Mouse (Mus musculus) limb, embryonic 14.5 days (tissue): ENCODE data around the gene Usp54. TPM values are rescaled to one million over a fixed set of nuclear protein-coding genes. Genes with fewer than 3 reads are reported as not detected.
A peak's percentile ranks its signal among the peaks of the same experiment; 100 is the strongest.

Experiments used
- ATAC-seq: fragments of 200-750 bp; cut with Nextera tagmentation; 2 replicates; pipeline ENCODE4 v1.8.0; 2017; ENCODE audit warnings: low read depth, moderate number of reproducible peaks, moderate TSS enrichment; ENCODE audit not compliant: low FRiP score
- DNase-seq: peaks from one replicate; pipeline ENCODE4 v3.0.0-alpha.2; 2015; ENCODE audit warnings: low spot score
- H3K27ac ChIP-seq: fragments of 300-500 bp; sonication (generic); replicated peaks from 2 replicates; pipeline ENCODE4 v1.5.1; 2014; ENCODE audit warnings: low read depth, mild to moderate bottlenecking, low read length, moderate library complexity, mixed read lengths
- H3K27me3 ChIP-seq: fragments of 300-500 bp; sonication (generic); 2 replicates; pipeline ENCODE4 v1.6.1; 2014; ENCODE audit warnings: low read length, mixed read lengths; ENCODE audit not compliant: control insufficient read depth, insufficient read depth
- H3K36me3 ChIP-seq: fragments of 300-500 bp; sonication (generic); 2 replicates; pipeline ENCODE4 v1.6.1; 2014; ENCODE audit warnings: mild to moderate bottlenecking, low read length, moderate library complexity, mixed read lengths; ENCODE audit not compliant: control insufficient read depth, insufficient read depth
- H3K4me1 ChIP-seq: fragments of 300-500 bp; sonication (generic); 2 replicates; pipeline ENCODE4 v1.6.1; 2014; ENCODE audit warnings: antibody characterized with exemption, low read length, mixed read lengths; ENCODE audit not compliant: control insufficient read depth, insufficient read depth
- H3K4me2 ChIP-seq: fragments of 300-500 bp; sonication (generic); replicated peaks from 2 replicates; pipeline ENCODE4 v1.6.1; 2014; ENCODE audit warnings: low read depth, mild to moderate bottlenecking, low read length, moderate library complexity; ENCODE audit not compliant: severe bottlenecking
- H3K4me3 ChIP-seq: fragments of 300-500 bp; sonication (generic); replicated peaks from 2 replicates; pipeline ENCODE4 v1.5.1; 2014; ENCODE audit warnings: low read length
- H3K9ac ChIP-seq: fragments of 300-500 bp; sonication (generic); 2 replicates; pipeline ENCODE4 v1.6.1; 2014; ENCODE audit warnings: mild to moderate bottlenecking, low read depth, low read length, moderate library complexity; ENCODE audit not compliant: severe bottlenecking
- H3K9me3 ChIP-seq: fragments of 300-500 bp; sonication (generic); 2 replicates; pipeline ENCODE4 v1.6.1; 2016; ENCODE audit warnings: low read length; ENCODE audit not compliant: control insufficient read depth
- POLR2A ChIP-seq: fragments of 200-500 bp; IDR thresholded peaks from 2 replicates; pipeline ENCODE4 v1.8.0; 2012; ENCODE audit warnings: inconsistent platforms, mild to moderate bottlenecking, moderate library complexity, borderline replicate concordance; ENCODE audit not compliant: insufficient read depth, insufficient read length; ENCODE audit errors: extremely low read depth
- WGBS: fragments of 180-500 bp; shearing (Covaris S2); extraction: QIAGEN DNeasy Blood & Tissue Kit; methylation state at CpG from one replicate; pipeline ENCODE4 v1.1.7; 2014; 5-methylcytosine and 5-hydroxymethylcytosine counted together
- polyA plus RNA-seq, 2 experiments: library from polyadenylated mRNA; depleted of rRNA in 1 of 2; stranded (reverse) in 1 of 2; unstranded in 1 of 2; fragments of >200 nt; fragmentation: Nextera tagmentation in 1 of 2; extraction: Ambion mirVana in 1 of 2; gene quantifications; 2 replicates each; pipeline versions ENCODE4 v1.2.1 to v1.2.3; 2012 to 2014

The Usp54 gene
- polyA plus RNA-seq, 2 experiments = 9.6 to 16.3 TPM

DNA sequence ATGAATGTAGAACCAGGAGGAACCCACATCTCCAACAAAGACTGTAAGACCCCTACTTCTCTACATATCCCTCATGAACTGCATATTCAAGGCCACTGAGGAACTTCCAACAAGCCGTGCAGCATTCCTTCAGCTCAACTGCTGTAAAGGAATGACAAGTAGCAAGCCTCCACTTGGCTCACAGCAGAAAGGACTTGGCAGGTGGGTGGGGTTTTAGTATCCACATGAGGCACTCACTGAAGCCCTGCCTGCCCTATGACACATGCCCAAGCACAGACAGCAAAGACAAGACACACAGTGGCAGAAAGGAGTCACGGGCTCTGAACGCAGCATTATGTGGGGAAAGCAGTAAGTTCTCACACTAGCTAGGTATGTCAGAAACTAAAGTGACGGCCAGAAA, 30.7 kb downstream of the Usp54 start:
- Histone ChIP-seq H3K27ac (no peak overlapping the region; the same call in 1 of the 2 replicates), H3K9ac (no peak overlapping the region), H3K4me3 (no peak overlapping the region), H3K36me3 (peaks cover 2% of the 10 kb centered on the region; the same call in 1 of the 2 replicates), H3K9me3 (no peaks in the 10 kb centered on the region), H3K4me1 (no peaks in the 10 kb centered on the region), H3K4me2 (no peak overlapping the region), H3K27me3 (no peaks in the 10 kb centered on the region)
- WGBS = 80% methylated on average over 4 of the region's 4 CpGs
- DNase-seq = peak; percentile 55
- no peak for ATAC-seq
- TF ChIP-seq POLR2A = no peak

GRCm38 (mm10) chr14:20609519-20609918, 31.3 kb downstream of the Usp54 start:
- 80% methylated on average over 3 of the region's 3 CpGs for WGBS
- no peak overlapping the region for H3K9ac ChIP-seq
- no peak for ATAC-seq
- peaks cover 2% of the 10 kb centered on the region; the same call in 1 of the 2 replicates for H3K36me3 ChIP-seq
- no peak overlapping the region for H3K4me2 ChIP-seq
- no peaks in the 10 kb centered on the region for H3K27me3 ChIP-seq
- no peak for TF ChIP-seq POLR2A
- H3K9me3 ChIP-seq = no peaks in the 10 kb centered on the region
- H3K27ac ChIP-seq = no peak overlapping the region
- DNase-seq = no peak
- no peaks in the 10 kb centered on the region for H3K4me1 ChIP-seq
- H3K4me3 ChIP-seq = no peak overlapping the region

GRCm38 (mm10) chr14:20607396-20608126, 33.3 kb downstream of the Usp54 start:
- peaks cover 2% of the 10 kb centered on the region; the same call in 1 of the 2 replicates for H3K36me3 ChIP-seq
- H3K4me3 ChIP-seq = no peak overlapping the region
- no peaks in the 10 kb centered on the region for H3K27me3 ChIP-seq
- ATAC-seq (no peak), DNase-seq (peak; percentile 58)
- WGBS = 82% methylated on average over 9 of the region's 9 CpGs
- no peaks in the 10 kb centered on the region for H3K4me1 ChIP-seq
- H3K9ac ChIP-seq = no peak overlapping the region
- no peak overlapping the region for H3K27ac ChIP-seq
- no peak for TF ChIP-seq POLR2A
- H3K4me2 ChIP-seq = no peak overlapping the region
- no peaks in the 10 kb centered on the region for H3K9me3 ChIP-seq

DNA sequence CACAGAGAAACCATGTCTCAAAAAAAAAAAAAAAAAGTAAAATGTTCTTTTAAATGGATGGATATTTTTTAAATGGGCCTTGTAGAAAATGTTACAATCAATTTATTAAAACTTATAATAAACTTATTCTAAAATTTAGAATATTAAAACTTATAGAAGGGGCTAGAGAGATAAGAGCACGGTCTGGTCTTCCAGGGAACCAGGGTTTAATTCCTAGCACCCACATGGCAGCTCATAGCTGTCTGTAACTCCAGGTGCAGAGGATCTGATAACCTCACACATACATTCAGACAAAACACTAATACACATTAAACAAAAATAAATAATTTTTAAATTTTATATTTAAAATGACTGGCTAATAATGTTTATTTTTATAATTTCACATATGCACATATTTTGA, 39.6 kb downstream of the Usp54 start:
- Histone ChIP-seq H3K9me3 (no peaks in the 10 kb centered on the region), H3K27me3 (no peaks in the 10 kb centered on the region), H3K4me2 (no peak overlapping the region), H3K27ac (no peak overlapping the region), H3K4me1 (no peaks in the 10 kb centered on the region), H3K9ac (no peak overlapping the region), H3K4me3 (no peak overlapping the region), H3K36me3 (0 out of 2 replicates have a peak, but pooled peaks cover 2% of the 10 kb centered on the region)
- ATAC-seq (no peak), DNase-seq (no peak)
- no peak for TF ChIP-seq POLR2A
- 98% methylated on average over 1 of the region's 1 CpGs for WGBS

GRCm38 (mm10) chr14:20600203-20600602, 40.7 kb downstream of the Usp54 start:
- DNase-seq (no peak), ATAC-seq (no peak)
- Histone ChIP-seq H3K27ac (no peak overlapping the region), H3K36me3 (no peaks in the 10 kb centered on the region), H3K4me1 (no peaks in the 10 kb centered on the region), H3K9ac (no peak overlapping the region), H3K27me3 (no peaks in the 10 kb centered on the region), H3K4me2 (no peak overlapping the region), H3K4me3 (no peak overlapping the region), H3K9me3 (no peaks in the 10 kb centered on the region)
- TF ChIP-seq POLR2A = no peak
- WGBS = 73% methylated on average over 2 of the region's 2 CpGs
